Mouse (Mus musculus): ENCODE measurements at regions not wholly inside any gene's neighbourhood (a gene's known extent, or its start where the extent isn't known, plus 50 kb on each side); places are given as distances from the start of the nearest gene placed in this dataset.

GRCm38 (mm10) chr15:25135471-25136262, 277.9 kb downstream of the Basp1 start:
- DNase-seq (ENCODE audit: low spot score in 2 of 2), result no peak

- DNase-seq (ENCODE audit: low spot score in 2 of 2), result no peak
Measured at GRCm38 (mm10) chr15:25130096-25130495, 283.5 kb downstream of the Basp1 start.

DNA sequence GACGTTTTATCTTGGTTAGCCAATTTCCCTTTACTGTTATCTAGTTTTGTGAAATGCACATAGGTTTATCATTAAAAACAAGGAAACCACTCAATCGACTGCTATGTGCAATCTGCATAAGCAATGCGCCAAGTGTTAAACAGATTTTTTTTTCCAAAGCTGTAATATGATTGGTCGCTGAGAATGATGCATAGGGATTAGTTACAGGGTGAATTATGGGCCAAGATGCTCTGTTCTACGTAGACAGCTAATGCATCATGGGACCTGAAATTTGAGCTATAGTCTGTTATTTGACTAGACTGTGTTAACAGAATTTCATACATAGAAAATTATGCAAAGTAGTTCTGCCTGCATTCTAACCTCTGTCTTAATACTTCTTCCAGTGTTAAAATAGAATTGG, 284.0 kb downstream of the Basp1 start:
- DNase-seq (ENCODE audit: low spot score in 2 of 2), result no peak

- DNase-seq (ENCODE audit: low spot score in 2 of 2), result no peak
Measured at GRCm38 (mm10) chr15:25120441-25120840, 293.1 kb downstream of the Basp1 start.

GRCm38 (mm10) chr15:25117980-25118379, 295.6 kb downstream of the Basp1 start:
- no peak for DNase-seq (ENCODE audit: low spot score in 2 of 2)

GRCm38 (mm10) chr15:25102727-25103126, 310.8 kb downstream of the Basp1 start:
- DNase-seq (ENCODE audit: low spot score in 2 of 2), result no peak

GRCm38 (mm10) chr15:25093758-25094157, 319.8 kb downstream of the Basp1 start:
- no peak for DNase-seq (ENCODE audit: low spot score in 2 of 2)

GRCm38 (mm10) chr15:25069701-25070100, 343.9 kb downstream of the Basp1 start:
- no peak for DNase-seq (ENCODE audit: low spot score in 2 of 2)

DNA sequence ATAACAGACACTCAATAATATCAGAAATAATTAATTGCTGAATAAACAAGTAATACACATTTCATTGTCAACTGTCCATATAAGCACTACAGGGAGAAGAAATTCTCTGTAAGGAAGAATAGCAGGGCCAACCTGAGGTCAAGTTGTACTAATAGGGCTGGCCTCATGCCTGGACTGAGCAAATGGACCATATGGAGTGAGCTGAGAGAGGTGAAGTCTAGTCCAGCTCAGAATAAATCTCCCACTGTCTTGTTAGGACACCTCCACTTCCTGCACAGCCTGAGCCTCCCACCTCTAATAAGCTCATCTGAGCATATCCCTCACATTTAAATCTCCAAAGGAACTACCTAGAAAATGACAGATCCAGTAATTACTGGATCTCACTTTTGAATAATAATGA, 354.2 kb downstream of the Basp1 start:
- no peak for DNase-seq (ENCODE audit: low spot score in 2 of 2)

DNA sequence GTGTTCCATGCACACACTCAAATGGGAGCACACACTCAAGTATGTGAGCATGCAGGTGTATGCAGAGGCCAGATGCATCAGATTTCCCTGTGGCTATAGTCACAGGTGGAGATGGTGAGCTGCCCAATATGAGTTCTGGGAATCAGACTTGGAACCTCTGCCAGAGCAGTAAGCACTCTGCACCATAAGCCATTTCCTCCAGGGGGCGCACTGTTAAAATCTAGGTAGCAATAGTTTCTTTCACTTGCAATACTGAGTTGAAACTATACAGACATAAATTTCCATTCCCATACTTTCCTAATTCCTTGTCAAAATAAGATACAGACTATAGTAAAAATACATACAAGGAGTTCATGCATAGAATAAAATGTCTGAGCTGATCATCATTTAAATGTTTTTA, 365.7 kb downstream of the Basp1 start:
- DNase-seq (ENCODE audit: low spot score in 2 of 2), result peak in 1 of 2 experiments; percentile 14

- DNase-seq (ENCODE audit: low spot score in 2 of 2), result no peak
Measured at GRCm38 (mm10) chr15:25046514-25047138, 366.9 kb downstream of the Basp1 start.

- no peak for DNase-seq (ENCODE audit: low spot score in 2 of 2)
Measured at GRCm38 (mm10) chr15:25036231-25036630, 377.3 kb downstream of the Basp1 start.

GRCm38 (mm10) chr15:25027865-25028264, 385.7 kb downstream of the Basp1 start:
- no peak for DNase-seq (ENCODE audit: low spot score in 2 of 2)

GRCm38 (mm10) chr15:25026786-25027461, 386.6 kb downstream of the Basp1 start:
- no peak for DNase-seq (ENCODE audit: low spot score in 2 of 2)

GRCm38 (mm10) chr15:25026351-25026750, 387.2 kb downstream of the Basp1 start:
- no peak for DNase-seq (ENCODE audit: low spot score in 2 of 2)

GRCm38 (mm10) chr15:25020916-25021315, 392.6 kb downstream of the Basp1 start:
- no peak for DNase-seq (ENCODE audit: low spot score in 2 of 2)

GRCm38 (mm10) chr15:25019352-25019941, 394.1 kb downstream of the Basp1 start:
- no peak for DNase-seq (ENCODE audit: low spot score in 2 of 2)

GRCm38 (mm10) chr15:25018937-25019336, 394.6 kb downstream of the Basp1 start:
- DNase-seq (ENCODE audit: low spot score in 2 of 2), result no peak

- no peak for DNase-seq (ENCODE audit: low spot score in 2 of 2)
Measured at GRCm38 (mm10) chr15:25007720-25008119, 405.8 kb downstream of the Basp1 start.

GRCm38 (mm10) chr15:25000171-25000570, 413.4 kb downstream of the Basp1 start:
- no peak for DNase-seq (ENCODE audit: low spot score in 2 of 2)

DNA sequence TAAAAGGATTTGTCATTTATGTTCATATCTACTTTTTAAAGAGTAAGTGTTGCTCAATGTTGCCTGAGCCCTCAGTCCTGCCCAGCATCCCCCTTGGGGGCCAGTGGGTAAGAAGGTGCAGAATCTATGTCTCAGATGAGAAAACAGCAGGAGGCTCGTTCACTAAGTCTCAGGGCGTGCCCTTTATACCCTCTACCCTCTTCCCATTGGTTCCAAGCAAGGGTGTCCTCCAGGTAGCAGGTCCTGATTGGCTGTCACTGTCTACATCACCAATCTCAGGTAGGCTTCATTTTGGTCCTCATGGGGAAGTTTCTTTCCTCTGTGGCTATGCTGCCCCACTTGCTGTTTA, 420.3 kb downstream of the Basp1 start:
- no peak for DNase-seq (ENCODE audit: low spot score in 2 of 2)

All from adrenal gland, postnatal 4 days (tissue).